Mouse (Mus musculus) myocyte (in vitro differentiated cells): ENCODE data around the gene Naa15. TPM values are rescaled to one million over a fixed set of nuclear protein-coding genes. Genes with fewer than 3 reads are reported as not detected.

ENCODE experiments used
- H3K27me3 ChIP-seq: one replicate; pipeline ENCODE4 v1.6.1; 2011; ENCODE audit not compliant: control insufficient read depth, insufficient read depth, insufficient read length
- H3K36me3 ChIP-seq: one replicate; pipeline ENCODE4 v1.6.1; 2011; ENCODE audit not compliant: control insufficient read depth, insufficient read depth
- H3K4me2 ChIP-seq: one replicate; pipeline ENCODE4 v1.6.1; 2011; ENCODE audit warnings: low read depth, control low read depth
- H3K4me3 ChIP-seq: one replicate; pipeline ENCODE4 v1.5.1; 2011; ENCODE audit warnings: mild to moderate bottlenecking, control low read depth, moderate library complexity
- H3K79me2 ChIP-seq: one replicate; pipeline ENCODE4 v1.6.1; 2011; ENCODE audit not compliant: control insufficient read depth, insufficient read depth
- H3ac ChIP-seq: one replicate; pipeline ENCODE4 v1.6.1; 2011; ENCODE audit not compliant: control insufficient read depth, insufficient read length
- CEBPB ChIP-seq: IDR thresholded peaks from 2 replicates; pipeline ENCODE4 v1.6.1; 2011; ENCODE audit warnings: mild to moderate bottlenecking, moderate library complexity; ENCODE audit not compliant: poor library complexity, insufficient read depth, severe bottlenecking
- E2F4 ChIP-seq: IDR thresholded peaks from one replicate; pipeline ENCODE4 v1.6.1; 2011; ENCODE audit warnings: mild to moderate bottlenecking, control low read depth, moderate library complexity; ENCODE audit not compliant: insufficient read depth
- MAX ChIP-seq: IDR thresholded peaks from one replicate; pipeline ENCODE4 v1.6.1; 2011; ENCODE audit warnings: low read depth, mild to moderate bottlenecking, control low read depth
- MYOD1 ChIP-seq, 3 experiments: IDR thresholded peaks; one replicate each; pipeline ENCODE4 v1.6.1; 2011; ENCODE audit warnings: control low read depth in 2 of 3, low read depth in 2 of 3, mild to moderate bottlenecking in 2 of 3, moderate library complexity in 1 of 3; ENCODE audit not compliant: insufficient read length in 2 of 3, control insufficient read depth in 1 of 3
- MYOG ChIP-seq, 3 experiments: IDR thresholded peaks; one replicate each; pipeline ENCODE4 v1.6.1; 2011; ENCODE audit warnings: control low read depth in 2 of 3, low read depth in 2 of 3, mild to moderate bottlenecking in 2 of 3; ENCODE audit not compliant: insufficient read length in 2 of 3, control insufficient read depth in 1 of 3, insufficient read depth in 1 of 3
- POLR2A ChIP-seq: IDR thresholded peaks from one replicate; pipeline ENCODE4 v1.6.1; 2011; ENCODE audit warnings: low read depth, mild to moderate bottlenecking, control low read depth, moderate library complexity; ENCODE audit not compliant: insufficient read length
- POLR2AphosphoS2 ChIP-seq: IDR thresholded peaks from one replicate; pipeline ENCODE4 v1.6.1; 2011; ENCODE audit warnings: low read depth, control low read depth; ENCODE audit not compliant: insufficient read length
- REST ChIP-seq: IDR thresholded peaks from one replicate; pipeline ENCODE4 v1.6.1; 2011; ENCODE audit warnings: mild to moderate bottlenecking, control low read depth, moderate library complexity; ENCODE audit not compliant: insufficient read depth, insufficient read length
- SRF ChIP-seq: IDR thresholded peaks from one replicate; pipeline ENCODE4 v1.6.1; 2011; ENCODE audit warnings: low read depth; ENCODE audit not compliant: control insufficient read depth, insufficient read length
- TCF12 ChIP-seq: IDR thresholded peaks from one replicate; pipeline ENCODE4 v1.6.1; 2011; ENCODE audit warnings: mild to moderate bottlenecking, control low read depth; ENCODE audit not compliant: poor library complexity, insufficient read depth, severe bottlenecking
- TCF3 ChIP-seq: IDR thresholded peaks from one replicate; pipeline ENCODE4 v1.6.1; 2011; ENCODE audit warnings: low read depth, control low read depth; ENCODE audit not compliant: insufficient read length
- USF1 ChIP-seq: IDR thresholded peaks from one replicate; pipeline ENCODE4 v1.6.1; 2011; ENCODE audit warnings: low read depth, mild to moderate bottlenecking, control low read depth, moderate library complexity
- polyA plus RNA-seq: library from polyadenylated mRNA; unstranded; fragments of >200 nt; fragmentation: generic; extraction: Trizol; gene quantifications from one replicate; pipeline ENCODE4 v1.2.1, GENCODE M21; 2012; ENCODE audit warnings: missing spikeins

The Naa15 gene
- polyA plus RNA-seq, 1 experiment = 8.4 TPM

- TF ChIP-seq USF1 (no peak), TCF12 (no peak), MYOD1 (IDR thresholded peaks at IDR 0.05; ENCODE audit: control insufficient read depth in 1 of 3, insufficient read length in 2 of 3, low read depth in 2 of 3) (no peak), E2F4 (no peak), POLR2AphosphoS2 (no peak), MYOG (IDR thresholded peaks at IDR 0.05; ENCODE audit: control insufficient read depth in 1 of 3, insufficient read depth in 1 of 3, insufficient read length in 2 of 3, low read depth in 2 of 3) (no peak), MAX (no peak), SRF (no peak), CEBPB (no peak), REST (no peak), POLR2A (no peak), TCF3 (no peak)
- Histone ChIP-seq H3K4me3 (no peak overlapping the region), H3K36me3 (peaks cover 82% of the 10 kb centered on the region), H3K79me2 (no peaks in the 10 kb centered on the region), H3K4me2 (no peak overlapping the region), H3ac (no peak overlapping the region), H3K27me3 (no peaks in the 10 kb centered on the region)
These were observed 53.6 kb downstream of the Naa15 start for GRCm38 (mm10) chr3:51468530-51468929.

GRCm38 (mm10) chr3:51475706-51476105 is 60.8 kb downstream of the Naa15 start:
- no peak overlapping the region for H3K4me2 ChIP-seq
- no peak overlapping the region for H3ac ChIP-seq
- TF ChIP-seq CEBPB (no peak), TCF12 (no peak), MYOD1 (IDR thresholded peaks at IDR 0.05; ENCODE audit: control insufficient read depth in 1 of 3, insufficient read length in 2 of 3, low read depth in 2 of 3) (no peak), TCF3 (no peak), MAX (no peak), POLR2AphosphoS2 (no peak), E2F4 (no peak), REST (no peak), USF1 (no peak), SRF (no peak), MYOG (IDR thresholded peaks at IDR 0.05; ENCODE audit: control insufficient read depth in 1 of 3, insufficient read depth in 1 of 3, insufficient read length in 2 of 3, low read depth in 2 of 3) (no peak), POLR2A (no peak)
- H3K36me3 ChIP-seq = peaks cover 27% of the 10 kb centered on the region
- no peak overlapping the region for H3K4me3 ChIP-seq
- no peaks in the 10 kb centered on the region for H3K27me3 ChIP-seq
- no peaks in the 10 kb centered on the region for H3K79me2 ChIP-seq

GRCm38 (mm10) chr3:51479893-51480292 is 64.9 kb downstream of the Naa15 start:
- Histone ChIP-seq H3K36me3 (no peaks in the 10 kb centered on the region), H3K27me3 (no peaks in the 10 kb centered on the region)

GRCm38 (mm10) chr3:51481059-51481458 is 66.1 kb downstream of the Naa15 start:
- Histone ChIP-seq H3K4me2 (no peak overlapping the region), H3K79me2 (peaks cover 16% of the 10 kb centered on the region), H3K36me3 (no peaks in the 10 kb centered on the region), H3ac (no peak overlapping the region), H3K4me3 (no peak overlapping the region), H3K27me3 (no peaks in the 10 kb centered on the region)
- no peak for TF ChIP-seq SRF
- TF ChIP-seq TCF12 = no peak
- no peak for TF ChIP-seq POLR2AphosphoS2
- no peak for TF ChIP-seq USF1
- TF ChIP-seq POLR2A = no peak
- TF ChIP-seq TCF3 = no peak
- TF ChIP-seq REST = no peak
- no peak for TF ChIP-seq MYOD1 (IDR thresholded peaks at IDR 0.05; ENCODE audit: control insufficient read depth in 1 of 3, insufficient read length in 2 of 3, low read depth in 2 of 3)
- TF ChIP-seq CEBPB = no peak
- TF ChIP-seq MYOG (IDR thresholded peaks at IDR 0.05; ENCODE audit: control insufficient read depth in 1 of 3, insufficient read depth in 1 of 3, insufficient read length in 2 of 3, low read depth in 2 of 3) = no peak
- TF ChIP-seq MAX = no peak
- no peak for TF ChIP-seq E2F4

More at GRCm38 (mm10) chr3:51479893-51480292, 64.9 kb downstream of the Naa15 start:
- Histone ChIP-seq H3K4me2 (no peak overlapping the region), H3K79me2 (peaks cover 5% of the 10 kb centered on the region), H3K4me3 (no peak overlapping the region), H3ac (no peak overlapping the region)
- TF ChIP-seq POLR2A = no peak
- TF ChIP-seq POLR2AphosphoS2 = peak; percentile 63

GRCm38 (mm10) chr3:51481881-51482280 is 66.9 kb downstream of the Naa15 start:
- no peak overlapping the region for H3K4me2 ChIP-seq
- no peak overlapping the region for H3K4me3 ChIP-seq
- TF ChIP-seq E2F4 (no peak), CEBPB (no peak), REST (no peak), SRF (no peak), USF1 (no peak), MAX (no peak), MYOD1 (IDR thresholded peaks at IDR 0.05; ENCODE audit: control insufficient read depth in 1 of 3, insufficient read length in 2 of 3, low read depth in 2 of 3) (no peak), TCF12 (no peak), TCF3 (no peak), MYOG (IDR thresholded peaks at IDR 0.05; ENCODE audit: control insufficient read depth in 1 of 3, insufficient read depth in 1 of 3, insufficient read length in 2 of 3, low read depth in 2 of 3) (no peak), POLR2AphosphoS2 (no peak), POLR2A (no peak)
- H3K36me3 ChIP-seq = no peaks in the 10 kb centered on the region
- no peaks in the 10 kb centered on the region for H3K27me3 ChIP-seq
- no peak overlapping the region for H3ac ChIP-seq
- H3K79me2 ChIP-seq = peaks cover 24% of the 10 kb centered on the region
